Mouse (Mus musculus) lung, embryonic 16.5 days (tissue): ENCODE measurements around the gene Sf1. TPM values are rescaled to one million over a fixed set of nuclear protein-coding genes. Genes with fewer than 3 reads are reported as not detected.

Source experiments
- ATAC-seq: fragments of 200-750 bp; cut with Nextera tagmentation; 2 replicates; pipeline ENCODE4 v1.8.0; 2017; ENCODE audit warnings: low read depth, mild to moderate bottlenecking, moderate library complexity
- H3K27ac ChIP-seq: fragments of 300-500 bp; sonication (generic); 2 replicates; pipeline ENCODE4 v1.5.1; 2014; ENCODE audit warnings: mild to moderate bottlenecking, control low read depth, low read length
- H3K27me3 ChIP-seq: fragments of 300-500 bp; sonication (generic); 2 replicates; pipeline ENCODE4 v1.6.1; 2014; ENCODE audit warnings: low read depth, low read length, mixed read lengths; ENCODE audit not compliant: control insufficient read depth, insufficient read depth
- H3K36me3 ChIP-seq: fragments of 300-500 bp; sonication (generic); 2 replicates; pipeline ENCODE4 v1.6.1; 2014; ENCODE audit warnings: low read length; ENCODE audit not compliant: control insufficient read depth, insufficient read depth
- H3K4me1 ChIP-seq: fragments of 300-500 bp; sonication (generic); replicated peaks from 2 replicates; pipeline ENCODE4 v1.6.1; 2014; ENCODE audit warnings: low read length, mixed read lengths; ENCODE audit not compliant: control insufficient read depth, insufficient read depth
- H3K4me2 ChIP-seq: fragments of 300-500 bp; sonication (generic); 2 replicates; pipeline ENCODE4 v1.6.1; 2014; ENCODE audit warnings: low read depth, low read length, control low read depth
- H3K4me3 ChIP-seq: fragments of 300-500 bp; sonication (generic); 2 replicates; pipeline ENCODE4 v1.5.1; 2014; ENCODE audit warnings: mild to moderate bottlenecking, low read length, control low read depth
- H3K9ac ChIP-seq: fragments of 300-500 bp; sonication (generic); 2 replicates; pipeline ENCODE4 v1.6.1; 2014; ENCODE audit warnings: low read length, control low read depth
- H3K9me3 ChIP-seq: fragments of 300-500 bp; sonication (generic); 2 replicates; pipeline ENCODE4 v1.6.1; 2016; ENCODE audit warnings: low read length; ENCODE audit not compliant: control insufficient read depth
- WGBS: fragments of 180-500 bp; shearing (Covaris S2); extraction: QIAGEN DNeasy Blood & Tissue Kit; methylation state at CpG from one replicate; pipeline ENCODE4 v1.1.7; 2014; 5-methylcytosine and 5-hydroxymethylcytosine counted together
- polyA plus RNA-seq: library from polyadenylated mRNA; unstranded; fragments of >200 nt; fragmentation: Nextera tagmentation; extraction: Ambion mirVana; gene quantifications from 2 replicates; pipeline ENCODE4 v1.2.1, GENCODE M21; 2015

Sf1 gene
- polyA plus RNA-seq, 1 experiment from 2014 or later: 132 TPM

DNA sequence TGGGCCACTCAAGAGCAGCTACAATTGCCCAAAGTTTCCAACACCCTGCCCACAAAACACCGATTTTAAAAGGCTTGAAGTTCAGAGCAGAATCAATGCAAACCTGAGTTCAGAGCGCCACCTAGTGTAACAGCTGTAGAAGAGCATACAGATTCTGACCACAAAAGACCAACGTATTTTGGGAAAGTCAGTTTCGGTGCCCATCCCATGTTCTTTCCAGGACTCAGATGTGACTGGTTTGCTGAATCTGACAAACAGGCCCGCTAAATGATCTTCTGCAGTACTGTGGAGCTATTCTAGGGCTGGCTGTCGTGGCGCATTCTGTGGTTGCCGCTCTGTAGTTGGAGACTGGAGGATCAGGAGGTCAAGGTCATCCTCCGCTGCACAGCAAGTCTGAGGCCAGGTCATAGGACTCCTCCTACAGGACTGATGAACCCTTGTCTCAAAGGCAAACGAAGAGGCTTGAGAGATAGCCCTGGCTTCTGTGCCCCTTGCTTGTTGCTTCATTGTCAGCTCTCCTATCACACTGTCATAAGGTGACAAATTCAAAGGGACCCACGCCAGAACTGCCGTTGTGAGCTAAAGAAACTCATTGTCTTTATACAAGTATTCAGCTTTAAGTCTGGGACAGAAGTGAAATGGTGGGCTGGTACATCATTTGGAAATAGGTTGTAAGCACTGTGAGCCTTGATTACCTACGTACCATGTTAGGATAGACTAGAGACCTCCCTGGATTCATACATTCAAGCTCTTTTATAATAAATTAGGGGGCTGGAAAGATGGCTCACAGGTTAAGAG lies 31.6 kb upstream of the Sf1 start:
- peak overlapping the region; percentile 48 for H3K4me2 ChIP-seq

DNA sequence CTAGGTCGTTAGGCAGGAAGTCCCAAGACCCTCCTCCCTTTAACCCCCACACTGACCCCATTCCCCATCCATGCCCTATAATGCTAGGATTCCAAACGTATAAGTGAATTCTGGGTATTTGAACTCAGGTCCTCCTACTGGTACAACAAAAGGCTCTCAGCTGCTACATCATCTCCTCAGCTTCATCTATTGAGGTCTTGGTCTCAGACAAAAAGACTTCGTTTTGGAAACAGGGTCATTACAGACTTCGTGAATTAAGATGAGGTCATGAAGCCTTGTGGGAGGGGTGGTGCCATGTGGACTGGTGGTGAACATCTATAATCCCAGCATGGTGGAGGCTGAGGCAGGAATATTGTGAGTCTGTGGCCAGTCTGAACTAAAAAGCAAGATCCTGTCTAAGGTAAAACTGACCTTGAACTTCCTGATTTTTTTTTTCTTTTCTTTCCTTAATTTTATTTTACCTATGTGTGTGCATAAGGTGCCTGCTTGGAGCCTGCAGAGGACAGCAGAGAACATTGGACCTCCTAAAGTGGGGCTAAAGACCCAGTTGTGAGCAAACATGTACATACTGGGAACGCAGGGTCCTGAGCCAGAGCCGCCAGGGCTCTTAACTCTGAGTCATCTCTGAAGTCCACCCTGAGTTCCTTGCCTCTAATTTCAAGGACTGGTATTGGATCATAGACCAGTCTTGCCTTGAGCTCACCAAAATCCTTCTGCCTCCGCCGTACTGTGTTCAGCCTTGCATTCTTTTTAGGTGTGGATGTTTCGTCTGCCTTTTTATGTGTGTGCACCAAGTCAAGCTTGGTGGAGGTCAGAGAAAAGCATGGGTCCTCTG lies 29.5 kb upstream of the Sf1 start:
- Histone ChIP-seq H3K9me3 (no peaks in the 10 kb centered on the region), H3K27me3 (no peaks in the 10 kb centered on the region), H3K36me3 (peaks cover 18% of the 10 kb centered on the region), H3K27ac (peak overlapping the region; percentile 85), H3K4me3 (peak overlapping the region; percentile 96), H3K4me2 (peak overlapping the region; percentile 50), H3K9ac (peak overlapping the region; percentile 63), H3K4me1 (peaks cover 23% of the 10 kb centered on the region)
- ATAC-seq: peak; percentile 8
- 58% methylated on average over 9 of the region's 9 CpGs for WGBS

More for the DNA sequence above, 31.6 kb upstream of the Sf1 start:
- Histone ChIP-seq H3K27me3 (no peaks in the 10 kb centered on the region), H3K9me3 (no peaks in the 10 kb centered on the region), H3K4me3 (peak overlapping the region; percentile 20; the same call in 1 of the 2 replicates), H3K9ac (peak overlapping the region; percentile 58), H3K4me1 (peaks cover 20% of the 10 kb centered on the region), H3K36me3 (no peaks in the 10 kb centered on the region), H3K27ac (no peak overlapping the region)
- ATAC-seq: no peak
- 21% methylated on average over 13 of the region's 13 CpGs for WGBS

DNA sequence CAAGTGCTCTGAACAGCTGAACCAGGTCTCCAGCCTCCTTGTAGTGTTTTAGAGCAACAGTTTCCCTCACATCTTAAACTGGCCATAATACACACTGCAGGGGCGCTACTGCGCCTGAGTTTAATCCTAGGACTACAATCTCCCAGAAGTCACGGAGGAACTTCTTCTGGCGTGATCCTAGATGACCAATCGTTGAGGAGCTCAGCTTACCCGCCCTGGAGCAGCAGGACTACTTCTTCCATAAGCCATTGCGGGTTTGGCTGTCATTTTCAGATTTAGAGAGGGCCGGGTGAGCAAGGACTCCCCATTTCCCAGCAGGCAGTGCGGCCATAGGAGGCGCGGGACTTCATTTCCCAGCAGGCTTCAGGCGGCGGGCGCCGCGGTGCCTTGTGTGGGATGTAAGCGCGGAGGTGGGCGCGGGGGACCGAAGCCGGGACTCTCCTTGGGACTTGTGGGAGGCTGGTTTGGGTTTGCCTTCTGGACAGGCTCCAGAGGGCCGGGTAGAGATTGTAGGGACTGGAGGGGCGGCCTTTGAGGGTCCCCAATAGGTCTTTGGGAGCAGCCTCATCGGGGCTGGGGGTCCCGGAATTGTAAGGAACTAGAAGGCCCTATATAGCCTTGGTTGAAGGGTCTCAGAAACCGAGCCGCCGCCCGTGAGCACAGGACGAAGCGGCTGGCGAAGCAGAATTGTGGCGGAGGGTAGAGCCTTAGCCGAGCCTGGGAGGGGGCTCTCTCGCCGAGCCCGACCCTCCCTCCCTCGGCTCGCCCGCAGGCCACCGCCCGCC lies 28.6 kb upstream of the Sf1 start, which contains the start of gene Men1:
Gene Men1, plus strand, starts transcription at position 307 of the 785 bp plus-strand sequence.
- WGBS: under 1% methylated on average over 43 of the region's 43 CpGs
- ATAC-seq: peak; percentile 96

DNA sequence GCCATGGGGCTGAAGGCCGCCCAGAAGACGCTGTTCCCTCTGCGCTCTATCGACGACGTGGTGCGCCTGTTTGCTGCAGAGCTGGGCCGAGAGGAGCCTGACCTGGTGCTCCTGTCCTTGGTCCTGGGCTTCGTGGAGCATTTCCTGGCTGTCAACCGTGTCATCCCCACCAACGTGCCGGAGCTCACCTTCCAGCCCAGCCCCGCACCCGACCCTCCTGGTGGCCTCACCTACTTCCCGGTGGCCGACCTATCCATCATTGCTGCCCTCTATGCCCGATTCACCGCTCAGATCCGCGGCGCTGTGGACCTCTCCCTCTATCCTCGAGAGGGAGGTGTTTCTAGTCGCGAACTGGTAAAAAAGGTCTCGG lies 28.0 kb upstream of the Sf1 start:
- H3K4me2 ChIP-seq: peak overlapping the region; percentile 97
- 1% methylated on average over 24 of the region's 25 CpGs for WGBS
- ATAC-seq: no peak
- H3K9ac ChIP-seq: peak overlapping the region; percentile 91
- H3K4me1 ChIP-seq: peaks cover 26% of the 10 kb centered on the region
- H3K4me3 ChIP-seq: peak overlapping the region; percentile 96
- no peaks in the 10 kb centered on the region for H3K27me3 ChIP-seq
- peak overlapping the region; percentile 73 for H3K27ac ChIP-seq
- no peaks in the 10 kb centered on the region for H3K9me3 ChIP-seq
- peaks cover 26% of the 10 kb centered on the region for H3K36me3 ChIP-seq

More for the DNA sequence above, 28.6 kb upstream of the Sf1 start, which contains the start of gene Men1:
- no peaks in the 10 kb centered on the region for H3K27me3 ChIP-seq
- H3K4me3 ChIP-seq: peak within 1 kb of the TSS; percentile 96
- H3K9ac ChIP-seq: peak within 1 kb of the TSS; percentile 91
- H3K9me3 ChIP-seq: no peaks in the 10 kb centered on the region
- peaks cover 22% of the 10 kb centered on the region for H3K36me3 ChIP-seq
- H3K4me1 ChIP-seq: peaks cover 23% of the 10 kb centered on the region
- peak within 1 kb of the TSS; percentile 85 for H3K27ac ChIP-seq
- peak within 1 kb of the TSS; percentile 97 for H3K4me2 ChIP-seq

DNA sequence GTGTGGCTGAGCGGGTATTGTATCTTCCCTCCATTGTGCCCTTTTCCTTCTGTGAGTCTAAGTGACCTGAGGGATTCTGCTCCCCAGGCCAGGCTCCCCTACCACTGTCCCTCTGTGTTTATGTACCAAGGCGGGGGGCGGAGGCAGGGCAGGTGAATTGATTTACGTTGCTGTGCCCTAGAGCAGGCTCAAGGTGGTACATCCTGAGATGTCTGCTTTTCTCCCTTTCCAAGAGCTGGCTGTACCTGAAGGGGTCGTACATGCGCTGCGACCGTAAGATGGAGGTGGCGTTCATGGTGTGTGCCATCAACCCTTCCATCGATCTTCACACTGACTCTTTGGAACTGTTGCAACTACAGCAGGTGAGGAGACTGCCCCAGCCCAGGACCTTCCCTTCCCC lies 26.6 kb upstream of the Sf1 start:
- Histone ChIP-seq H3K4me1 (peaks cover 26% of the 10 kb centered on the region), H3K27me3 (no peaks in the 10 kb centered on the region), H3K4me3 (no peak overlapping the region), H3K9ac (peak overlapping the region; percentile 91), H3K9me3 (no peaks in the 10 kb centered on the region), H3K27ac (no peak overlapping the region), H3K36me3 (peaks cover 26% of the 10 kb centered on the region), H3K4me2 (peak overlapping the region; percentile 97; the same call in 1 of the 2 replicates)
- 91% methylated on average over 10 of the region's 10 CpGs for WGBS
- ATAC-seq: no peak

DNA sequence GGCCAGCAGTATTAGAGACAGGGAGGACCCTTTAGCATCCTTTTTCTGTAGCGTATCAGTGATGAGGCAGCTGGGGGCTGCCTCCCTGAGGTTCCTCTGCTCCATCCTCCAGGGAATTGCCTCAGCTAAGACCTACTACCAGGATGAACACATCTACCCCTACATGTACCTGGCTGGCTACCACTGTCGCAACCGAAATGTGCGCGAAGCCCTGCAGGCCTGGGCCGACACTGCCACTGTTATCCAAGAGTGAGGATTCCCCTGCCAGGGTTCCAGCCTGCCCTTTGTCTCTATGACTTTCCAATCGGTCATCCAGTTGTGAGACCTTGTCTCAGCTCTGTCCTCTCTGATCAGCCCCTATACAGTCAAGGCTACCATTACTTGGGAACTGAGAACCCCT lies 25.3 kb upstream of the Sf1 start:
- H3K27me3 ChIP-seq: no peaks in the 10 kb centered on the region
- peaks cover 26% of the 10 kb centered on the region for H3K36me3 ChIP-seq
- H3K4me1 ChIP-seq: peaks cover 26% of the 10 kb centered on the region
- H3K4me3 ChIP-seq: no peak overlapping the region
- no peak overlapping the region for H3K9ac ChIP-seq
- H3K9me3 ChIP-seq: no peaks in the 10 kb centered on the region
- 90% methylated on average over 7 of the region's 7 CpGs for WGBS
- no peak for ATAC-seq
- H3K4me2 ChIP-seq: no peak overlapping the region
- H3K27ac ChIP-seq: no peak overlapping the region

DNA sequence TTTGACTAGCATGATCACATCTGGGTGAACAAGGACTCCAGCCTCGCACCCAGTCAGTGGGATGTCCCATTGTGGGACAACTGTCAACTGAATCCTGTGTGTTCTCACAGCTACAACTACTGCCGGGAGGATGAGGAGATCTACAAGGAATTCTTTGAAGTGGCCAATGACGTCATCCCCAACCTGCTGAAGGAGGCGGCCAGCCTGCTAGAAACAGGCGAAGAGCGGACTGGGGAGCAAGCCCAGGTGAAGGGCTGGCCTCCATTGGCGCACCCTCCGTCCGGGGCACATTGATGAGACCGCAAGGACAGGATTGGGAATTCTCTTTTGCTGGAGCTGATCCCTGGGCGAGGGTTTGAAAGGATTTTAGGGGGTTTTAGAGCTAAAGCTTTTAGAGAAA lies 24.8 kb upstream of the Sf1 start:
- no peak for ATAC-seq
- H3K4me1 ChIP-seq: peaks cover 26% of the 10 kb centered on the region
- H3K9ac ChIP-seq: no peak overlapping the region
- H3K9me3 ChIP-seq: no peaks in the 10 kb centered on the region
- H3K4me2 ChIP-seq: no peak overlapping the region
- no peak overlapping the region for H3K27ac ChIP-seq
- H3K36me3 ChIP-seq: peaks cover 26% of the 10 kb centered on the region
- WGBS: 75% methylated on average over 11 of the region's 11 CpGs
- no peaks in the 10 kb centered on the region for H3K27me3 ChIP-seq
- H3K4me3 ChIP-seq: no peak overlapping the region

DNA sequence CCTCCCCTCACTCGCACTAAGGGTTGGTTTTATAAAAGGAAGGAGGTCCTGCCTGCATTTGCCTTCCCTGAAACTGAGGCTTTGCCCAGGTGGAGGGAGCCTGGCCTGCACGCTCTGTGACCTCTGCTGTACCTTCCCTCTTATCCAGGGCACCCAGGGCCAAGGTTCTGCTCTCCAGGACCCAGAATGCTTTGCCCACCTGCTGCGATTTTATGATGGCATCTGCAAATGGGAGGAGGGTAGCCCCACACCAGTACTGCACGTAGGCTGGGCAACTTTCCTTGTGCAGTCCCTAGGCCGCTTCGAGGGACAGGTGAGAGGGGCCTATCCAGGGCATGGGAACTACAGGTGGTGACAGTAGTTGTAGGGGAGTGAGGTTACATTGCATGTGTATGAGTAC lies 24.3 kb upstream of the Sf1 start:
- H3K4me2 ChIP-seq: no peak overlapping the region
- no peak overlapping the region for H3K27ac ChIP-seq
- no peak overlapping the region for H3K9ac ChIP-seq
- H3K27me3 ChIP-seq: no peaks in the 10 kb centered on the region
- ATAC-seq: no peak
- H3K36me3 ChIP-seq: peaks cover 26% of the 10 kb centered on the region
- no peak overlapping the region for H3K4me3 ChIP-seq
- H3K4me1 ChIP-seq: peaks cover 25% of the 10 kb centered on the region
- H3K9me3 ChIP-seq: no peaks in the 10 kb centered on the region
- 90% methylated on average over 6 of the region's 6 CpGs for WGBS
